Mouse (Mus musculus): ENCODE data around the gene Acer2.
A peak's percentile ranks its signal among the peaks of the same experiment; 100 is the strongest.

Acer2 gene

GRCm38 (mm10) chr4:86887879-86888278, 13.7 kb downstream of the Acer2 start:
- no peak for DNase-seq (ENCODE audit: low spot score)

- no peak for DNase-seq (ENCODE audit: low spot score)
Measured at GRCm38 (mm10) chr4:86897411-86897810, 23.2 kb downstream of the Acer2 start.

GRCm38 (mm10) chr4:86898791-86899474, 24.7 kb downstream of the Acer2 start:
- DNase-seq (ENCODE audit: low spot score): no peak

GRCm38 (mm10) chr4:86902351-86902750, 28.2 kb downstream of the Acer2 start:
- DNase-seq (ENCODE audit: low spot score): no peak

GRCm38 (mm10) chr4:86904969-86905368, 30.8 kb downstream of the Acer2 start:
- DNase-seq (ENCODE audit: low spot score): no peak

GRCm38 (mm10) chr4:86905869-86906268, 31.7 kb downstream of the Acer2 start:
- no peak for DNase-seq (ENCODE audit: low spot score)

- DNase-seq (ENCODE audit: low spot score): no peak
Measured at GRCm38 (mm10) chr4:86911576-86912341, 37.6 kb downstream of the Acer2 start.

- no peak for DNase-seq (ENCODE audit: low spot score)
Measured at GRCm38 (mm10) chr4:86912757-86913156, 38.6 kb downstream of the Acer2 start.

- no peak for DNase-seq (ENCODE audit: low spot score)
Measured at GRCm38 (mm10) chr4:86916062-86916461, 41.9 kb downstream of the Acer2 start.

GRCm38 (mm10) chr4:86923476-86924055, 49.4 kb downstream of the Acer2 start:
- peak; percentile 16 for DNase-seq (ENCODE audit: low spot score)

GRCm38 (mm10) chr4:86924804-86925458, 50.7 kb downstream of the Acer2 start:
- DNase-seq (ENCODE audit: low spot score): peak; percentile 64

- no peak for DNase-seq (ENCODE audit: low spot score)
Measured at GRCm38 (mm10) chr4:86926997-86927396, 52.8 kb downstream of the Acer2 start.

- no peak for DNase-seq (ENCODE audit: low spot score)
Measured at GRCm38 (mm10) chr4:86930101-86930635, 56.0 kb downstream of the Acer2 start.

GRCm38 (mm10) chr4:86930636-86931456, 56.6 kb downstream of the Acer2 start:
- peak; percentile 30 for DNase-seq (ENCODE audit: low spot score)

GRCm38 (mm10) chr4:86933026-86933425, 58.8 kb downstream of the Acer2 start:
- DNase-seq (ENCODE audit: low spot score): no peak

GRCm38 (mm10) chr4:86936217-86936616, 62.0 kb downstream of the Acer2 start:
- DNase-seq (ENCODE audit: low spot score): no peak

GRCm38 (mm10) chr4:86936706-86937105, 62.5 kb downstream of the Acer2 start:
- DNase-seq (ENCODE audit: low spot score): no peak

- no peak for DNase-seq (ENCODE audit: low spot score)
Measured at GRCm38 (mm10) chr4:86942656-86943055, 68.5 kb downstream of the Acer2 start.

GRCm38 (mm10) chr4:86943296-86943695, 69.1 kb downstream of the Acer2 start:
- DNase-seq (ENCODE audit: low spot score): no peak

GRCm38 (mm10) chr4:86948794-86949193, 74.6 kb downstream of the Acer2 start:
- DNase-seq (ENCODE audit: low spot score): no peak

GRCm38 (mm10) chr4:86953519-86953918, 79.3 kb downstream of the Acer2 start:
- DNase-seq (ENCODE audit: low spot score): no peak

All from left cerebral cortex, adult 11 months (tissue).